Mouse (Mus musculus) olfactory bulb, adult 2 months (tissue): ENCODE measurements around the gene Psph.

Source experiments
- CTCF ChIP-seq: fragments of 200-500 bp; IDR thresholded peaks from 2 replicates; pipeline ENCODE4 v1.5.1; 2012; ENCODE audit warnings: low read depth, mild to moderate bottlenecking, low read length, moderate library complexity; ENCODE audit not compliant: insufficient read depth
- POLR2A ChIP-seq: fragments of 200-500 bp; IDR thresholded peaks from 2 replicates; pipeline ENCODE4 v1.6.1; 2012; ENCODE audit warnings: mild to moderate bottlenecking, low read depth, low read length, moderate library complexity; ENCODE audit not compliant: insufficient read depth

GRCm38 (mm10) chr5:129725774-129726392 lies 61.4 kb downstream of the Psph start:
- TF ChIP-seq CTCF (no peak), POLR2A (no peak)
